Mouse (Mus musculus): ENCODE results near the gene Mia2. TPM values are rescaled to one million over a fixed set of nuclear protein-coding genes. Genes with fewer than 3 reads are reported as not detected.
A peak's percentile ranks its signal among the peaks of the same experiment; 100 is the strongest.

Gene Mia2
- polyA plus RNA-seq, 1 experiment, result 59.8 TPM

DNA sequence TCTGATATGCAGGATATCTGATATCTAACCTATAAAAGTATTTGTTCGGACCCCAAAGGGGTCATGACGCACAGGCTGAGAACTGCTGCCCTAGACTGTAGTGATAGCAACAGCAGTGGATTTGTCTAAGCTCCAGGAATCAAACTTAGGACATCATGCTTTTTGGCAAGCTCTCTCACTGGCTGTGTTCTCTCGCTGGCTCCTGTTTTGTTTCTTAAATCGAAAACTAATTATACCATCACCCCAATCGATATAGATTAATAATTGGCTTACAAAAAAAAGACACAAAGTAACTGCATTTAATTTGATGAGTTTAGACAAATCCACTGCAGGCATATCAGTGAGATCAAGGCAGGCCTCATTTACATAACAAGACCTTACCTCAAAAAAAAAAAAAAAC is 10.9 kb downstream of the Mia2 start:
- DNase-seq, result no peak
- no peak overlapping the region for H3K27ac ChIP-seq (ENCODE audit: insufficient read depth, low read length)
- TF ChIP-seq POLR2A (IDR thresholded peaks at IDR 0.05; ENCODE audit: borderline replicate concordance, insufficient read depth, low read length) (no peak), CTCF (IDR thresholded peaks at IDR 0.05; ENCODE audit: borderline replicate concordance, insufficient read depth, low read depth, low read length) (no peak)
- no peaks in the 10 kb centered on the region for H3K4me1 ChIP-seq (ENCODE audit: control insufficient read depth, insufficient read depth, low read length)
- H3K27me3 ChIP-seq (ENCODE audit: control insufficient read depth, insufficient read depth, low read length), result no peaks in the 10 kb centered on the region
- WGBS, result 62% methylated on average over 5 of the region's 5 CpGs
- H3K4me3 ChIP-seq (replicated peaks; ENCODE audit: insufficient read depth, low read depth, low read length), result no peak overlapping the region

DNA sequence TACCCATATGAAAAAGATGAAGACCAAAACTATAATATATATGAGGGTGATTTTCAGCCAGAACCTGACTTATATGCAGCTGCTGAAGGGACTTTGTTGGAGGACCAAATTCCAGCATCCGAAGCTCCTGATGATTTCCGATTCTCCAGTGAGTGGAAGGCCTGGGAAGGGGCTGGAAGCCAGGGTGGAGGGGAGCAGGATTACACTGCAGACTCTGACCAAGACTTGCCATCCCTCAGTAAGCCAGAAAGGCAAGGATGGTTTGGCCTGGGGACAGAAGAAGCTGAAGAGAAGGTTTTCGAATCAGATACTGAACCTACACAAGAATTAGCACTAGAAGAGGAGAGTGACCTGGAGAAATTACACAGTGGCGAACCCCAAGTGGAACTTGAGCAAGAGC is 12.3 kb downstream of the Mia2 start:
- H3K4me1 ChIP-seq (ENCODE audit: control insufficient read depth, insufficient read depth, low read length), result no peaks in the 10 kb centered on the region
- DNase-seq, result no peak
- no peak overlapping the region for H3K27ac ChIP-seq (ENCODE audit: insufficient read depth, low read length)
- 87% methylated on average over 4 of the region's 4 CpGs for WGBS
- H3K4me3 ChIP-seq (replicated peaks; ENCODE audit: insufficient read depth, low read depth, low read length), result no peak overlapping the region
- no peaks in the 10 kb centered on the region for H3K27me3 ChIP-seq (ENCODE audit: control insufficient read depth, insufficient read depth, low read length)
- no peak for TF ChIP-seq POLR2A (IDR thresholded peaks at IDR 0.05; ENCODE audit: borderline replicate concordance, insufficient read depth, low read length)
- TF ChIP-seq CTCF (IDR thresholded peaks at IDR 0.05; ENCODE audit: borderline replicate concordance, insufficient read depth, low read depth, low read length), result no peak

DNA sequence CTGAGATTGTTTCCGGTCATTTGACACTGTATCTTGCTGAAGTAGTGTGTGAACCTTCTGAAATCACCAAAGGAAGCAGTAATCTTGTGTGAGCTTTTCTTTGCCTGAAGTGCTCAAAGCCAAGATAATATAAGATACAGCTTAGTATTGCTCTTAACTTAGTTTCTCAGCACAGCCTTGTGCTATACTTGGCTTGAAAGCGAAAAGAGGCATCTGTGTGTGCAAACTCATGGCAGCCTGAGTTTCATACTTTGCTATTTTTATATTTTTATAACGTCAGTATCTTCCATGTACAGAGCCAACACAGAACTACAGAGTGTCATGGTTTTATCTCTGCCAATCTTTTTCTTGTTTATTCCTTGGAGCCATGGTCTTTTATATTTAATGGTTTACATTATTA is 21.6 kb downstream of the Mia2 start:
- no peak for DNase-seq

GRCm38 (mm10) chr12:59125426-59125825 is 29.8 kb downstream of the Mia2 start:
- DNase-seq, result no peak
- H3K4me3 ChIP-seq (replicated peaks; ENCODE audit: insufficient read depth, low read depth, low read length), result no peak overlapping the region
- H3K27me3 ChIP-seq (ENCODE audit: control insufficient read depth, insufficient read depth, low read length), result no peaks in the 10 kb centered on the region
- peaks cover 3% of the 10 kb centered on the region; the same call in 1 of the 2 replicates for H3K4me1 ChIP-seq (ENCODE audit: control insufficient read depth, insufficient read depth, low read length)
- no peak overlapping the region for H3K27ac ChIP-seq (ENCODE audit: insufficient read depth, low read length)
- TF ChIP-seq CTCF (IDR thresholded peaks at IDR 0.05; ENCODE audit: borderline replicate concordance, insufficient read depth, low read depth, low read length) (no peak), POLR2A (IDR thresholded peaks at IDR 0.05; ENCODE audit: borderline replicate concordance, insufficient read depth, low read length) (no peak)
- WGBS, result 92% methylated on average over 2 of the region's 2 CpGs

More for the DNA sequence above, 21.6 kb downstream of the Mia2 start:
- Histone ChIP-seq H3K27ac (ENCODE audit: insufficient read depth, low read length) (no peak overlapping the region), H3K4me3 (replicated peaks; ENCODE audit: insufficient read depth, low read depth, low read length) (no peak overlapping the region), H3K4me1 (ENCODE audit: control insufficient read depth, insufficient read depth, low read length) (no peaks in the 10 kb centered on the region), H3K27me3 (ENCODE audit: control insufficient read depth, insufficient read depth, low read length) (no peaks in the 10 kb centered on the region)
- TF ChIP-seq CTCF (IDR thresholded peaks at IDR 0.05; ENCODE audit: borderline replicate concordance, insufficient read depth, low read depth, low read length), result no peak
- WGBS, result 91% methylated on average over 3 of the region's 3 CpGs

GRCm38 (mm10) chr12:59128501-59128900 is 32.9 kb downstream of the Mia2 start:
- 77% methylated on average over 10 of the region's 10 CpGs for WGBS
- Histone ChIP-seq H3K27ac (ENCODE audit: insufficient read depth, low read length) (no peak overlapping the region), H3K4me3 (replicated peaks; ENCODE audit: insufficient read depth, low read depth, low read length) (no peak overlapping the region), H3K27me3 (ENCODE audit: control insufficient read depth, insufficient read depth, low read length) (no peaks in the 10 kb centered on the region), H3K4me1 (ENCODE audit: control insufficient read depth, insufficient read depth, low read length) (peaks cover 6% of the 10 kb centered on the region)
- TF ChIP-seq POLR2A (IDR thresholded peaks at IDR 0.05; ENCODE audit: borderline replicate concordance, insufficient read depth, low read length) (no peak), CTCF (IDR thresholded peaks at IDR 0.05; ENCODE audit: borderline replicate concordance, insufficient read depth, low read depth, low read length) (no peak)
- DNase-seq, result no peak

GRCm38 (mm10) chr12:59129038-59129437 is 33.4 kb downstream of the Mia2 start:
- TF ChIP-seq CTCF (IDR thresholded peaks at IDR 0.05; ENCODE audit: borderline replicate concordance, insufficient read depth, low read depth, low read length) (no peak), POLR2A (IDR thresholded peaks at IDR 0.05; ENCODE audit: borderline replicate concordance, insufficient read depth, low read length) (no peak)
- peak in 1 of 2 experiments; percentile 29 for DNase-seq
- 29% methylated on average over 7 of the region's 7 CpGs for WGBS
- Histone ChIP-seq H3K4me3 (replicated peaks; ENCODE audit: insufficient read depth, low read depth, low read length) (peak overlapping the region; percentile 22), H3K4me1 (ENCODE audit: control insufficient read depth, insufficient read depth, low read length) (peaks cover 6% of the 10 kb centered on the region), H3K27ac (ENCODE audit: insufficient read depth, low read length) (no peak overlapping the region), H3K27me3 (ENCODE audit: control insufficient read depth, insufficient read depth, low read length) (no peaks in the 10 kb centered on the region)

DNA sequence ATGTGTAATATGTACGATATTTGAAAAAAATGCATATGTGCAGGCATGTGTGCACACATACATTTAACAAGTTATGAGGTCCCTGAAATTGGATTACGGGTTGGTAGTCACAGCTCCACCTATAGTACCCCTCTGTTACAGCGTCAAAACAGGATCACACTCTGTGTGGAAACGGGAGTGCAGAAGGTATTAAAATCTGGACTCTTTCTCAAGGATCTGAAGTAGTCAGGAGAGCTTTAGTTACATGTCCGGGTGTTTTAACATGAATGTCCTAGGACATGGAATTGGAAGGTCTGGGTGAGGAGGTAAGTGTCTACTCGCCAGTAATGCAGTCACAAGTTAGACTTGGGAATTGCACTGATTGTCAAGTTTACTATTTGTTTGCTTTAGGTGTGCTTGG is 34.0 kb downstream of the Mia2 start:
- peak; percentile 37 to 59 for DNase-seq
- 2% methylated on average over 6 of the region's 6 CpGs for WGBS
- no peak overlapping the region for H3K27ac ChIP-seq (ENCODE audit: insufficient read depth, low read length)
- TF ChIP-seq CTCF (IDR thresholded peaks at IDR 0.05; ENCODE audit: borderline replicate concordance, insufficient read depth, low read depth, low read length) (no peak), POLR2A (IDR thresholded peaks at IDR 0.05; ENCODE audit: borderline replicate concordance, insufficient read depth, low read length) (no peak)
- peaks cover 6% of the 10 kb centered on the region for H3K4me1 ChIP-seq (ENCODE audit: control insufficient read depth, insufficient read depth, low read length)
- no peaks in the 10 kb centered on the region for H3K27me3 ChIP-seq (ENCODE audit: control insufficient read depth, insufficient read depth, low read length)
- H3K4me3 ChIP-seq (replicated peaks; ENCODE audit: insufficient read depth, low read depth, low read length), result peak overlapping the region; percentile 32

DNA sequence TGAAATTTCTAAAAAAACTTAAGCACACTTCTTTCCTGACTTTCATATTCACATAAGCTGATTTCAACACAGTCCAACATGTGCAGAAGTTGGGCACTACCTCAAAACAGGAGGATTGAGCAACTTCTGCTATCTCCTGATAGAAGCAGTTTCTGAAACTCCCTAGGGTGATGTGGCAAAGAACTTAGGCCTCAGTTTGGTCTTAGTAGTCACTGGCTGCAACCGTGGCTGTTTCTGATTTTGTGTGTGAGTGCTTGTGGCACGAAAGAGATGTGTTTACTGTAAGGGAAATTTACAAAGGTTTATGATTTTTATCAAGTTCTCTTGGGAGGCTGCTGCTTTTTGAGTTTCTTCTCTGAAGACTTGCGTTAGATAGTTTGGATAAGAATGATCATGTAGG is 34.6 kb downstream of the Mia2 start:
- H3K4me3 ChIP-seq (replicated peaks; ENCODE audit: insufficient read depth, low read depth, low read length), result peak overlapping the region; percentile 82
- H3K27ac ChIP-seq (ENCODE audit: insufficient read depth, low read length), result no peak overlapping the region; the same call in 1 of the 2 replicates
- WGBS, result 1% methylated on average over 3 of the region's 3 CpGs

More for the DNA sequence above, 34.6 kb downstream of the Mia2 start:
- TF ChIP-seq POLR2A (IDR thresholded peaks at IDR 0.05; ENCODE audit: borderline replicate concordance, insufficient read depth, low read length), result no peak
- TF ChIP-seq CTCF (IDR thresholded peaks at IDR 0.05; ENCODE audit: borderline replicate concordance, insufficient read depth, low read depth, low read length), result no peak
- H3K4me1 ChIP-seq (ENCODE audit: control insufficient read depth, insufficient read depth, low read length), result peaks cover 6% of the 10 kb centered on the region
- H3K27me3 ChIP-seq (ENCODE audit: control insufficient read depth, insufficient read depth, low read length), result no peaks in the 10 kb centered on the region
- DNase-seq, result peak; percentile 21

All from cerebellum, adult 2 months (tissue).